ENCODE assay signal across 16 mouse cellular contexts in genomic region chr8:121857331-121857730, GRCm38 (mm10). TPM values are rescaled to one million over a fixed set of nuclear protein-coding genes. Genes with fewer than 3 reads are reported as not detected.
DNase-seq lines count a peak whose midpoint lies in the region; ATAC-seq and TF ChIP-seq lines count a peak whose summit lies in the region.
"Had no signal": no experiment of that assay in that cellular context is flagged by ENCODE, and none has a peak within 500 bp of the region (broad histone marks: within the 10 kb centered on the region; RNA-seq: fewer than 3 reads in every experiment).

No protein-coding gene starts in this region.

- peak overlapping the region; percentile 46; the same call in 1 of the 2 replicates for H3K27ac ChIP-seq in hindbrain, postnatal 0 days
- no peak overlapping the region for H3K27ac ChIP-seq in hindbrain, embryonic 12.5 days
- H3K27ac ChIP-seq in thymus, adult 2 months (ENCODE audit: control insufficient read depth, insufficient read depth, low read length) = no peak overlapping the region
- no peak overlapping the region for H3K27ac ChIP-seq in midbrain, embryonic 14.5 days (replicated peaks; ENCODE audit: low read depth, low read length)
- H3K27ac ChIP-seq: forebrain, embryonic 13.5 days; heart, embryonic 13.5 days; hindbrain, embryonic 10.5 days; liver, embryonic 15.5 days had no signal

- 28% methylated on average over 9 of the region's 9 CpGs for WGBS in hindbrain, postnatal 0 days
- 48% methylated on average over 9 of the region's 9 CpGs for WGBS in hindbrain, embryonic 12.5 days
- 87% methylated on average over 9 of the region's 9 CpGs for WGBS in thymus, adult 2 months
- WGBS in midbrain, embryonic 14.5 days = 46% methylated on average over 9 of the region's 9 CpGs

- no peak for TF ChIP-seq POLR2A in thymus, adult 2 months (IDR thresholded peaks at IDR 0.05; ENCODE audit: control insufficient read depth, extremely low read depth, insufficient read depth, low read length, poor library complexity)

- no peak overlapping the region for H3K4me3 ChIP-seq in hindbrain, postnatal 0 days (ENCODE audit: low read length)
- no peak overlapping the region for H3K4me3 ChIP-seq in hindbrain, embryonic 12.5 days
- no peak overlapping the region for H3K4me3 ChIP-seq in thymus, adult 2 months (ENCODE audit: control insufficient read depth, insufficient read depth, low read length)
- no peak overlapping the region for H3K4me3 ChIP-seq in midbrain, embryonic 14.5 days (replicated peaks; ENCODE audit: low read depth, low read length)
- H3K4me3 ChIP-seq: forebrain, embryonic 13.5 days; heart, embryonic 13.5 days; hindbrain, embryonic 10.5 days; liver, embryonic 15.5 days had no signal

- H3K9me3 ChIP-seq in hindbrain, postnatal 0 days (ENCODE audit: low read length) = no peaks in the 10 kb centered on the region
- no peaks in the 10 kb centered on the region for H3K9me3 ChIP-seq in hindbrain, embryonic 12.5 days (replicated peaks)
- no peaks in the 10 kb centered on the region for H3K9me3 ChIP-seq in midbrain, embryonic 14.5 days (ENCODE audit: control insufficient read depth, low read length)
- H3K9me3 ChIP-seq: forebrain, embryonic 13.5 days; heart, embryonic 13.5 days; hindbrain, embryonic 10.5 days; liver, embryonic 15.5 days had no signal

- no peak for TF ChIP-seq CTCF in hindbrain, postnatal 0 days (IDR thresholded peaks at IDR 0.05; ENCODE audit: low read depth)
- TF ChIP-seq CTCF in thymus, adult 2 months (IDR thresholded peaks at IDR 0.05; ENCODE audit: borderline replicate concordance, control insufficient read depth, extremely low read depth, insufficient read depth, low read length, poor library complexity) = no peak

- peaks cover 8% of the 10 kb centered on the region; the same call in 1 of the 2 replicates for H3K4me1 ChIP-seq in hindbrain, postnatal 0 days (ENCODE audit: insufficient read depth, low read length)
- H3K4me1 ChIP-seq in hindbrain, embryonic 12.5 days = peaks cover 8% of the 10 kb centered on the region; the same call in 1 of the 2 replicates
- H3K4me1 ChIP-seq in thymus, adult 2 months (replicated peaks; ENCODE audit: control insufficient read depth, insufficient read depth, low read length) = 0 out of 2 replicates have a peak, but pooled peaks cover 2% of the 10 kb centered on the region
- H3K4me1 ChIP-seq in midbrain, embryonic 14.5 days (ENCODE audit: control insufficient read depth, insufficient read depth, low read length) = 0 out of 2 replicates have a peak, but pooled peaks cover 3% of the 10 kb centered on the region
- H3K4me1 ChIP-seq: forebrain, embryonic 13.5 days had no signal

- no peaks in the 10 kb centered on the region for H3K27me3 ChIP-seq in hindbrain, postnatal 0 days (ENCODE audit: insufficient read depth, low read length)
- H3K27me3 ChIP-seq in hindbrain, embryonic 12.5 days = no peaks in the 10 kb centered on the region
- H3K27me3 ChIP-seq in thymus, adult 2 months (ENCODE audit: control insufficient read depth, insufficient read depth, low read length) = no peaks in the 10 kb centered on the region
- H3K27me3 ChIP-seq in midbrain, embryonic 14.5 days (ENCODE audit: control insufficient read depth, insufficient read depth, low read length) = no peaks in the 10 kb centered on the region
- H3K27me3 ChIP-seq: forebrain, embryonic 13.5 days had no signal

- no peak overlapping the region for H3K9ac ChIP-seq in hindbrain, postnatal 0 days (replicated peaks; ENCODE audit: low read length)
- no peak overlapping the region for H3K9ac ChIP-seq in hindbrain, embryonic 12.5 days
- no peak overlapping the region for H3K9ac ChIP-seq in midbrain, embryonic 14.5 days (replicated peaks; ENCODE audit: low read length)
- H3K9ac ChIP-seq: forebrain, embryonic 13.5 days; heart, embryonic 13.5 days; liver, embryonic 15.5 days had no signal

- H3K4me2 ChIP-seq in hindbrain, postnatal 0 days (ENCODE audit: low read depth, low read length) = no peak overlapping the region
- no peak overlapping the region for H3K4me2 ChIP-seq in hindbrain, embryonic 12.5 days (replicated peaks)
- H3K4me2 ChIP-seq in midbrain, embryonic 14.5 days (ENCODE audit: low read length) = no peak overlapping the region
- H3K4me2 ChIP-seq: forebrain, embryonic 13.5 days; heart, embryonic 13.5 days; liver, embryonic 15.5 days; midbrain, embryonic 11.5 days had no signal

- DNase-seq in hindbrain, postnatal 0 days (ENCODE audit: low spot score) = no peak
- peak; percentile 35 for DNase-seq in urinary bladder, postnatal 14 days (ENCODE audit: low spot score)
- no peak for DNase-seq in urinary bladder, postnatal 25 days (ENCODE audit: low spot score)
- peak; percentile 90 to 95 for DNase-seq in cerebellum, postnatal 14 days
- DNase-seq in skeletal muscle tissue, adult 2 months (ENCODE audit: low read depth, low spot score) = peak; percentile 85
- DNase-seq in thymus, adult 2 months = no peak
- DNase-seq in midbrain, embryonic 14.5 days = no peak
- DNase-seq: B cell, adult 2 months; layer of hippocampus, postnatal 36 days; lung, postnatal 14 days had no signal

- ATAC-seq in hindbrain, postnatal 0 days = peak; percentile 7; the same call in 1 of the 2 replicates
- no peak for ATAC-seq in hindbrain, embryonic 12.5 days (ENCODE audit: low FRiP score)
- ATAC-seq in midbrain, embryonic 14.5 days (ENCODE audit: low FRiP score, low TSS enrichment) = no peak
- ATAC-seq: forebrain, embryonic 13.5 days had no signal

- H3K36me3 ChIP-seq in hindbrain, postnatal 0 days (ENCODE audit: insufficient read depth, low read length) = no peaks in the 10 kb centered on the region
- H3K36me3 ChIP-seq in hindbrain, embryonic 12.5 days = no peaks in the 10 kb centered on the region
- no peaks in the 10 kb centered on the region for H3K36me3 ChIP-seq in thymus, adult 2 months (ENCODE audit: control insufficient read depth, insufficient read depth, low read length)
- H3K36me3 ChIP-seq in midbrain, embryonic 14.5 days (ENCODE audit: control insufficient read depth, insufficient read depth, low read length) = no peaks in the 10 kb centered on the region
- H3K36me3 ChIP-seq: heart, embryonic 13.5 days; hindbrain, embryonic 10.5 days; liver, embryonic 15.5 days had no signal

RNA-seq across cellular contexts. Expression of gene Klhdc4, which starts 28.0 kb away (rescaled TPM):
- total RNA-seq in hindbrain, postnatal 0 days (2014; rRNA removed) = 25.2 and 32.5 TPM in 2 replicates
- polyA plus RNA-seq in hindbrain, postnatal 0 days (2015; fragmentation: Nextera tagmentation; extraction: Ambion mirVana) = 34.5 and 36.3 TPM in 2 replicates
- 43.0 and 43.4 TPM in 2 replicates for polyA plus RNA-seq in hindbrain, embryonic 12.5 days (2016; fragmentation: Nextera tagmentation; extraction: Ambion mirVana)
- 29.9 and 34.8 TPM in 2 replicates for polyA plus RNA-seq in thymus, adult 2 months (2012; rRNA removed)
- 38.5 and 41.7 TPM in 2 replicates for polyA plus RNA-seq in midbrain, embryonic 14.5 days (2014; fragmentation: Nextera tagmentation; extraction: Ambion mirVana)

RNA-seq across cellular contexts. Expression of gene Slc7a5, which starts 50.2 kb away (rescaled TPM):
- total RNA-seq in hindbrain, postnatal 0 days (2014; rRNA removed) = 148 and 163 TPM in 2 replicates
- 60.1 and 72.1 TPM in 2 replicates for polyA plus RNA-seq in hindbrain, postnatal 0 days (2015; fragmentation: Nextera tagmentation; extraction: Ambion mirVana)
- 29.4 and 33.2 TPM in 2 replicates for polyA plus RNA-seq in hindbrain, embryonic 12.5 days (2016; fragmentation: Nextera tagmentation; extraction: Ambion mirVana)
- 45.9 and 66.8 TPM in 2 replicates for polyA plus RNA-seq in thymus, adult 2 months (2012; rRNA removed)
- polyA plus RNA-seq in midbrain, embryonic 14.5 days (2014; fragmentation: Nextera tagmentation; extraction: Ambion mirVana) = 42.0 and 54.0 TPM in 2 replicates

Comparison
In these comparisons a context has a peak if more than half of its experiments do, and no peak if none do; other contexts are left out.
1. DNase-seq: peak in urinary bladder, postnatal 14 days (single experiment), cerebellum, postnatal 14 days (2 of 2) and skeletal muscle tissue, adult 2 months (single experiment); none in hindbrain, postnatal 0 days (single experiment), urinary bladder, postnatal 25 days (single experiment), thymus, adult 2 months (single experiment) and midbrain, embryonic 14.5 days (single experiment).